Mouse (Mus musculus) testis, adult 2 months (tissue): ENCODE data around the gene Sumf2. TPM values are rescaled to one million over a fixed set of nuclear protein-coding genes. Genes with fewer than 3 reads are reported as not detected.

Experiments
- H3K27ac ChIP-seq: fragments of 200-500 bp; 2 replicates; pipeline ENCODE4 v1.5.1; 2012; ENCODE audit warnings: low read depth, low read length; ENCODE audit not compliant: control insufficient read depth, insufficient read depth
- H3K27me3 ChIP-seq: fragments of 200-500 bp; 2 replicates; pipeline ENCODE4 v1.6.1; 2012; ENCODE audit warnings: mild to moderate bottlenecking, low read length, moderate library complexity; ENCODE audit not compliant: control insufficient read depth, insufficient read depth
- H3K36me3 ChIP-seq: fragments of 200-500 bp; 2 replicates; pipeline ENCODE4 v1.6.1; 2012; ENCODE audit warnings: mild to moderate bottlenecking, low read length; ENCODE audit not compliant: control insufficient read depth, insufficient read depth
- H3K4me1 ChIP-seq: fragments of 200-500 bp; 2 replicates; pipeline ENCODE4 v1.6.1; 2012; ENCODE audit warnings: low read length; ENCODE audit not compliant: control insufficient read depth, insufficient read depth
- H3K4me3 ChIP-seq: fragments of 200-500 bp; 2 replicates; pipeline ENCODE4 v1.5.1; 2012; ENCODE audit warnings: low read depth, mild to moderate bottlenecking, low read length, moderate library complexity, mixed read lengths; ENCODE audit not compliant: control insufficient read depth
- CTCF ChIP-seq: fragments of 200-500 bp; IDR thresholded peaks from 2 replicates; pipeline ENCODE4 v1.5.1; 2012; ENCODE audit warnings: low read depth, mild to moderate bottlenecking, inconsistent platforms, low read length, moderate library complexity; ENCODE audit not compliant: control insufficient read depth, insufficient read depth, insufficient replicate concordance
- POLR2A ChIP-seq: fragments of 200-500 bp; IDR thresholded peaks from 2 replicates; pipeline ENCODE4 v1.6.1; 2012; ENCODE audit warnings: low read depth, mild to moderate bottlenecking, inconsistent platforms, low read length, moderate library complexity; ENCODE audit not compliant: control insufficient read depth
- polyA plus RNA-seq: library from polyadenylated mRNA; depleted of rRNA; stranded (reverse); fragments of >200 nt; gene quantifications from 2 replicates; pipeline ENCODE4 v1.2.3, GENCODE M21; 2012

Sumf2 gene
- polyA plus RNA-seq, 1 experiment = 3.9 TPM

GRCm38 (mm10) chr5:129869238-129869995 is 22.6 kb downstream of the Sumf2 start:
- peaks cover 10% of the 10 kb centered on the region for H3K4me1 ChIP-seq
- TF ChIP-seq POLR2A (no peak), CTCF (no peak)
- H3K36me3 ChIP-seq = no peaks in the 10 kb centered on the region
- H3K27me3 ChIP-seq = no peaks in the 10 kb centered on the region
- no peak overlapping the region for H3K27ac ChIP-seq
- peak overlapping the region; percentile 44 for H3K4me3 ChIP-seq

GRCm38 (mm10) chr5:129871238-129871637 is 24.5 kb downstream of the Sumf2 start:
- Histone ChIP-seq H3K4me3 (no peak overlapping the region), H3K36me3 (no peaks in the 10 kb centered on the region), H3K27me3 (no peaks in the 10 kb centered on the region), H3K4me1 (peaks cover 4% of the 10 kb centered on the region), H3K27ac (no peak overlapping the region)
- TF ChIP-seq POLR2A (no peak), CTCF (no peak)

- no peak for TF ChIP-seq CTCF
- no peak for TF ChIP-seq POLR2A
- Histone ChIP-seq H3K4me3 (peak overlapping the region; percentile 10), H3K4me1 (peaks cover 4% of the 10 kb centered on the region), H3K36me3 (no peaks in the 10 kb centered on the region), H3K27me3 (no peaks in the 10 kb centered on the region), H3K27ac (no peak overlapping the region)
Observed at GRCm38 (mm10) chr5:129873942-129874341, 27.2 kb downstream of the Sumf2 start.

GRCm38 (mm10) chr5:129875098-129875497 is 28.3 kb downstream of the Sumf2 start:
- Histone ChIP-seq H3K4me3 (no peak overlapping the region; the same call in 1 of the 2 replicates), H3K4me1 (no peaks in the 10 kb centered on the region; the same call in 1 of the 2 replicates), H3K27me3 (no peaks in the 10 kb centered on the region), H3K36me3 (no peaks in the 10 kb centered on the region), H3K27ac (no peak overlapping the region)
- TF ChIP-seq POLR2A (no peak), CTCF (no peak)

- no peaks in the 10 kb centered on the region; the same call in 1 of the 2 replicates for H3K4me1 ChIP-seq
- peaks cover 2% of the 10 kb centered on the region; the same call in 1 of the 2 replicates for H3K36me3 ChIP-seq
- TF ChIP-seq POLR2A (no peak), CTCF (no peak)
- no peaks in the 10 kb centered on the region for H3K27me3 ChIP-seq
- no peak overlapping the region for H3K4me3 ChIP-seq
- H3K27ac ChIP-seq = no peak overlapping the region; the same call in 1 of the 2 replicates
Observed at GRCm38 (mm10) chr5:129877731-129878455, 31.1 kb downstream of the Sumf2 start.

GRCm38 (mm10) chr5:129878946-129879345 is 32.2 kb downstream of the Sumf2 start:
- H3K4me3 ChIP-seq = no peak overlapping the region
- no peaks in the 10 kb centered on the region for H3K4me1 ChIP-seq
- no peaks in the 10 kb centered on the region for H3K27me3 ChIP-seq
- TF ChIP-seq POLR2A (no peak), CTCF (peak; percentile 48; the same call in 1 of the 2 replicates)
- H3K27ac ChIP-seq = no peak overlapping the region
- H3K36me3 ChIP-seq = peaks cover 3% of the 10 kb centered on the region; the same call in 1 of the 2 replicates

- H3K4me1 ChIP-seq = no peaks in the 10 kb centered on the region
- peaks cover 3% of the 10 kb centered on the region; the same call in 1 of the 2 replicates for H3K36me3 ChIP-seq
- TF ChIP-seq CTCF = no peak
- no peak for TF ChIP-seq POLR2A
- no peaks in the 10 kb centered on the region for H3K27me3 ChIP-seq
- H3K4me3 ChIP-seq = no peak overlapping the region
- H3K27ac ChIP-seq = no peak overlapping the region
Observed at GRCm38 (mm10) chr5:129879888-129880287, 33.1 kb downstream of the Sumf2 start.
